8 mouse cellular contexts compared by ENCODE assay signal in genomic region chr1:194618841-194619311, GRCm38 (mm10). TPM values are rescaled to one million over a fixed set of nuclear protein-coding genes. Genes with fewer than 3 reads are reported as not detected.
A peak's percentile ranks its signal among the peaks of the same experiment; 100 is the strongest.
DNase-seq lines count a peak whose midpoint lies in the region; ATAC-seq and TF ChIP-seq lines count a peak whose summit lies in the region.

No protein-coding gene starts in this region.

- H3K4me1 ChIP-seq in MEL (ENCODE audit: control insufficient read depth in 1 of 2, insufficient read depth in 2 of 2, low read length in 2 of 2): no peaks in the 10 kb centered on the region
- H3K4me1 ChIP-seq in forebrain, embryonic 16.5 days (replicated peaks; ENCODE audit: control insufficient read depth, insufficient read depth, low read length): peaks cover 19% of the 10 kb centered on the region

- intact Hi-C loops in heart, postnatal 25 days (cut with DNase I): loop anchor here (1.0 to 10.0 kb wide), 3 partner anchors 103 to 354 kb away; no protein-coding TSS in a partner anchor

- no peaks in the 10 kb centered on the region for H3K36me3 ChIP-seq in MEL (ENCODE audit: control insufficient read depth in 1 of 2, insufficient read depth in 2 of 2, low read length in 2 of 2)
- no peaks in the 10 kb centered on the region for H3K36me3 ChIP-seq in forebrain, embryonic 16.5 days (ENCODE audit: control insufficient read depth, insufficient read depth)

- TF ChIP-seq POLR2A in MEL (IDR thresholded peaks at IDR 0.05; ENCODE audit: control insufficient read depth in 1 of 2, insufficient read depth in 1 of 2, low read depth in 1 of 2, low read length in 2 of 2, poor library complexity in 1 of 2): no peak

- no peak overlapping the region for H3K9ac ChIP-seq in MEL (ENCODE audit: control insufficient read depth, low read depth, low read length, poor library complexity, severe bottlenecking)
- H3K9ac ChIP-seq in forebrain, embryonic 16.5 days (replicated peaks; ENCODE audit: low read depth, low read length): peak overlapping the region; percentile 99

- TF ChIP-seq CTCF in MEL (IDR thresholded peaks at IDR 0.05 in 2 of 3, conservative IDR thresholded peaks at IDR 0.05 in 1 of 3; ENCODE audit: control insufficient read depth in 1 of 3, insufficient read depth in 1 of 3, low read depth in 2 of 3, low read length in 3 of 3, poor library complexity in 1 of 3, severe bottlenecking in 1 of 3): peak; percentile 36 to 77 (median 51)

- no peak overlapping the region for H3K27ac ChIP-seq in MEL (ENCODE audit: control insufficient read depth, low read depth, low read length)
- H3K27ac ChIP-seq in forebrain, embryonic 16.5 days (ENCODE audit: low read length): peak overlapping the region; percentile 97

- TF ChIP-seq RAD21 in MEL (IDR thresholded peaks at IDR 0.05; ENCODE audit: low read depth, low read length): peak; percentile 61

- no peaks in the 10 kb centered on the region; a peak in 1 of 4 replicates for H3K27me3 ChIP-seq in MEL (ENCODE audit: control insufficient read depth in 1 of 2, insufficient read depth in 2 of 2, low read length in 2 of 2)
- no peaks in the 10 kb centered on the region for H3K27me3 ChIP-seq in forebrain, embryonic 16.5 days (replicated peaks; ENCODE audit: control insufficient read depth, insufficient read depth, low read length)

- no peak overlapping the region for H3K4me3 ChIP-seq in MEL (ENCODE audit: control insufficient read depth in 1 of 2, insufficient read depth in 1 of 2, low read depth in 2 of 2, low read length in 2 of 2)
- peak overlapping the region; percentile 91 for H3K4me3 ChIP-seq in forebrain, embryonic 16.5 days (replicated peaks; ENCODE audit: low read length)

- peak; percentile 46 for ATAC-seq in forebrain, embryonic 16.5 days

- no peak for TF ChIP-seq EP300 in MEL (IDR thresholded peaks at IDR 0.05; ENCODE audit: low read depth in 1 of 2, low read length in 2 of 2)

- peak overlapping the region; percentile 81 for H3K4me2 ChIP-seq in forebrain, embryonic 16.5 days (ENCODE audit: low read length)

- DNase-seq in MEL (ENCODE audit: low read depth, low spot score): peak; percentile 68
- DNase-seq in cerebellum, adult 11-12 months: peak; percentile 75
- peak; percentile 43 for DNase-seq in heart, postnatal 25 days (ENCODE audit: low spot score)
- DNase-seq in layer of hippocampus, adult 18-20 months (ENCODE audit: low spot score in 2 of 2): peak; percentile 79 to 93
- DNase-seq in lung, adult 18-20 months: peak; percentile 66 to 85
- DNase-seq in ovary, adult 18-20 months (ENCODE audit: low spot score): peak; percentile 29
- peak; percentile 44 for DNase-seq in thymus, postnatal 25 days

- H3K79me2 ChIP-seq in MEL (ENCODE audit: control insufficient read depth, insufficient read depth, low read length, poor library complexity): no peaks in the 10 kb centered on the region

- no peaks in the 10 kb centered on the region for H3K9me3 ChIP-seq in MEL (replicated peaks; ENCODE audit: insufficient read depth, low read length)
- H3K9me3 ChIP-seq in forebrain, embryonic 16.5 days (ENCODE audit: control insufficient read depth, low read length): no peaks in the 10 kb centered on the region

- under 1% methylated on average over 19 of the region's 19 CpGs for WGBS in forebrain, embryonic 16.5 days

TF ChIP-seq in MEL, 35 proteins besides CTCF, POLR2A, EP300 and RAD21:
- no peak for TF ChIP-seq USF1 (IDR thresholded peaks at IDR 0.05; ENCODE audit: low read depth, low read length)
- peak; percentile 84 for TF ChIP-seq SMC3 (IDR thresholded peaks at IDR 0.05; ENCODE audit: low read depth, low read length)
- TF ChIP-seq ZC3H11A (IDR thresholded peaks at IDR 0.05; ENCODE audit: low read depth, low read length): peak; percentile 56

RNA-seq across cellular contexts. Expression of gene Plxna2, which starts 0.9 kb away (rescaled TPM):
- under 0.01 and 0.13 TPM in 2 replicates for total RNA-seq in MEL (2012; rRNA removed)
- under 1 TPM in 1 of 2 experiments, not detected in 1; 0.03 TPM for polyA plus RNA-seq in MEL (2012; ENCODE audit: insufficient read depth in 1 of 2, insufficient read length in 2 of 2, low read depth in 1 of 2, low replicate concordance in 2 of 2, missing spikeins in 1 of 2)
- polyA plus RNA-seq in forebrain, embryonic 16.5 days (2015; fragmentation: Nextera tagmentation; extraction: Ambion mirVana): 76.0 and 80.3 TPM in 2 replicates
- 10 to 100 TPM; 25.8 to 26.7 TPM for total RNA-seq in heart, postnatal 25 days (2021)
- 10 to 100 TPM; 62.3 to 66.4 TPM for total RNA-seq in layer of hippocampus, adult 18-20 months (2021)

Comparison
In these comparisons a context has a peak if more than half of its experiments do, and no peak if none do; other contexts are left out.
1. DNase-seq: peak in every context shown above with its lines; median percentile 86 in layer of hippocampus, adult 18-20 months; 76 in lung, adult 18-20 months; 75 in cerebellum, adult 11-12 months; 68 in MEL; 44 in thymus, postnatal 25 days; 43 in heart, postnatal 25 days; 29 in ovary, adult 18-20 months.
2. RNA of gene Plxna2, which starts 0.9 kb away (total RNA-seq): 62.3 to 66.4 TPM in layer of hippocampus, adult 18-20 months and 25.8 to 26.7 TPM in heart, postnatal 25 days; under 0.01 to 0.13 TPM in MEL; every median in the first group is over 10 times any median in the second.